Mouse (Mus musculus): ENCODE results near the gene Dnaja4.
A peak's percentile ranks its signal among the peaks of the same experiment; 100 is the strongest.
"Not testable (repeated sequence)": the region's sequence is repeated elsewhere in the genome, so short reads cannot be mapped to it uniquely, and the experiment has no call there.

Gene Dnaja4

DNA sequence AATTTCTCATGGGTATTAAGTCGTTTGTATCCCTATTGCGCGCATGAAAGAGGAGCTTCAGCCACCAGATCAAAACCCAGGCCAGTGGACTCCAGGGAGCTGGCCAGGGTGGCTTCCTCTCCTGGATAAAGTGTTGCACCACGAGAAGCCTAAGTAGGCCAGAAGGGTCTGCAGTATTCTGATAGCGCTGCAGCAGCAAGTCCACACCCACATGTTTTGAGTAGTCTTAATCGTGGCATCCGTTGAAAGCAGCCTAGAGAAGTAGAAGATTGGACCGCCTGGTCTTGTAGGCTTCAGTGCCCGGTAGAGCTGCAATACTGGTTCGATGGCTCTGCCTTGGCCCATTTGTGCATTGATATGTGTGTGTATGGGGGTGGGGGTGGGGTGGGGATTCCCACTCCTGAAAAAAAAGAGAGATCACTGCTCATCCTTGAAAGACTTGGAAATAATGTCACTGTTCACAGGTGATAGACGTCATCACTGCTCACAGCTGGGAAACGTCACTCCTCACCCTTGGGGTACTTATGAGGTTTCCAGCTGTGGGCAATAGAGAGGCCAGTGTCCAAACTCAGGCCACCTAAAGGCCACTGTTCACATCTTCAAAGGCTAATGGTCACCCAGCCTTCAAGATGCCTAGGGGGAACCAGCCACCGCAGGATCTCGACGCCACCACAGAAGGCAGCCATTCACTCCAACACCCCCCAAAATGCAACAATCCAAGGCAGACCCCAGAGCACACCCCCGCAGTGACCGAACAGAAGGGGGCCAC, at the start of gene Dnaja4:
TSS of gene Dnaja4 (plus strand) at position 556 of the 769 bp plus-strand sequence.
- no peak for DNase-seq (ENCODE audit: low spot score)

DNA sequence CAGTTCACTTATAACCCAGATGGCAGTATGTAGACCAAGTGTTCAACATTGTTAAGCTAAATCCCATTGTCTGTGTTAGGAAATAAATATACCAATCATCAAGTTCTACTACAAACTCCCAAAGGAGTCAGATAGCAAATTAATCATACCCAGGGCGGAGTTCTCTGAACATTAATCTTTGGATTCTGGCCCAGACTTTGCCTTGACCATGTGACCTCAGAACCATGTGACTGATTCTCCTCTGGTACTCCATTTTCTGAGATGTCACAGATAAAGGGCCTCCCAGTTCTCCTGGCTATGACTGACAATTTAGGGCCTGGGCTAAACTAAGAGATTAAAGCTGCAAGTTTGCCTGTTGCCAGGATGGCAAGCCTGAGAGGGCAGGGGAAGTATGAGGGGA, 49.3 kb upstream of the Dnaja4 start:
- no peak for DNase-seq (ENCODE audit: low spot score)

DNA sequence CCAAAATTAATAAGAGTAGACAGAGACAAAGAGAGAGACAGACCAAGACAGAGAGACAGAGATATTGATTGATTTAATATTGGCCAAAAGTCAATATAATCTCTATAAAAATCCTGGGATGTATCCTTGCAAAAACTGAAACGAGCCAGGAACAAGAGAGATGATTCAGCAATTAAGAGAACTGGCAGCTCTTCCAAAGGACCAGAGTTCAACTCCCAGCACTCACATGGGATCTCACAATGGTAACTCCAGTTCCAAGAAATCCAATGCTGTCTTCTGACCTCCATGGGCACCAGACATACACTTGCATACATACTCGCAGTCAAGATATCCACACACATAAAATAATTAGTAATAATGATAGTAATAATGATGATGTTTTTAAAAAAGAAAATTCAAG, 45.9 kb upstream of the Dnaja4 start:
- no peak for DNase-seq (ENCODE audit: low spot score)

DNA sequence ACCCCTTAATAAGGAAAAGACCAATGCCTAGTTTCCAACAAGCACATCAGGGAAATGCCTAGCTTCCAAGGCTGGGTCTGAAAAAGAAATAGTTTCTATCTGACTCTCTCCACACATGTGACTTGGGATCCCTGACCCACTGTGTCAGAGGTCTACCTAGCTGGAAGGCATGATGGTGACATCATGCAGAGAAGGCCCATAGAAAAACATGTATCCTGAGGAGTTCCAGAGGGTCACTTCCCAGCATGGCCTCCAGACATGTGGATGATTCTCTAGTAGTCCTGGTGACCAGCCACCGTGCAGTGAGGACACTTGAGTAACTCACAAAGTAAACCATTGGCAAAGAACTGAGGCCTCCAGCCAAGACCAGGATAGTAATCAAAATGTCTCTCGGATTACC, 42.8 kb upstream of the Dnaja4 start:
- no peak for DNase-seq (ENCODE audit: low spot score)

DNA sequence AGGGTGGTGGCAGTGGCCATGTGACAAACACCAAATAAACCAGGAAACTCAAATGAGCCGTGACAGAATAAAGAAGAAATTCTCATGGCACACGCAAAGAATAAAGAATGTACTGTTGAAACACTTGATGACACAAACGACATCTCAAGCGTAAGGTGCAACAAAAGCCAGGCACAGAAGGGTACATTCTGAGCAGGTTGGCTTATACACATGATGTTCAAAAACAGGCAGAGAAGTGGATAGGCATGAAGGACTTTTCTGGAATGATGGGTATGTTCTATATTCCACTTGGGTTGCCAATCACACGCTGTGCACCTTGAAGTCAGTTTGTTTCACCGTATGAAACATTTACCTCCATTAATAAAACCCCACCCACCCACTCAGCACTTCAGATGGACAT, 42.3 kb upstream of the Dnaja4 start:
- no peak for DNase-seq (ENCODE audit: low spot score)

DNA sequence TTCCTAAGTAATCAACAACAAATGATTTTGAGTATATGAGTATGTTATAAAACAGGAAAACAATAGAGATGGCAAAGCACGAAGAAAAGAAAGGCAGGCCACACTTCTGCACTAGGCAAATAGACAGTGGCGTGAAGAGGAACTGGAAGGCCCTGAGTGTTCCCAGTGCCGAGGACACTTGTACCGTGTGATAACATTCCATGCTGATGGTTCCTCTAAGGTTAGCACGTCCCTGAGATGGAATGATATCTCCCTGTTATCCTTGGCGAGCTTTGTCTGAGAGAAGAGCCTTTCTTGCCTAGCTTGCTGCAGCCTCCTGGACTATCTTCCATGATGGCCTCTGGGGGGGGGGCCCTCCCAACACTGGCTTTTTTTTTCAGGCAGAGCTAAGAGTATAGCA, 39.9 kb upstream of the Dnaja4 start:
- no peak for DNase-seq (ENCODE audit: low spot score)

DNA sequence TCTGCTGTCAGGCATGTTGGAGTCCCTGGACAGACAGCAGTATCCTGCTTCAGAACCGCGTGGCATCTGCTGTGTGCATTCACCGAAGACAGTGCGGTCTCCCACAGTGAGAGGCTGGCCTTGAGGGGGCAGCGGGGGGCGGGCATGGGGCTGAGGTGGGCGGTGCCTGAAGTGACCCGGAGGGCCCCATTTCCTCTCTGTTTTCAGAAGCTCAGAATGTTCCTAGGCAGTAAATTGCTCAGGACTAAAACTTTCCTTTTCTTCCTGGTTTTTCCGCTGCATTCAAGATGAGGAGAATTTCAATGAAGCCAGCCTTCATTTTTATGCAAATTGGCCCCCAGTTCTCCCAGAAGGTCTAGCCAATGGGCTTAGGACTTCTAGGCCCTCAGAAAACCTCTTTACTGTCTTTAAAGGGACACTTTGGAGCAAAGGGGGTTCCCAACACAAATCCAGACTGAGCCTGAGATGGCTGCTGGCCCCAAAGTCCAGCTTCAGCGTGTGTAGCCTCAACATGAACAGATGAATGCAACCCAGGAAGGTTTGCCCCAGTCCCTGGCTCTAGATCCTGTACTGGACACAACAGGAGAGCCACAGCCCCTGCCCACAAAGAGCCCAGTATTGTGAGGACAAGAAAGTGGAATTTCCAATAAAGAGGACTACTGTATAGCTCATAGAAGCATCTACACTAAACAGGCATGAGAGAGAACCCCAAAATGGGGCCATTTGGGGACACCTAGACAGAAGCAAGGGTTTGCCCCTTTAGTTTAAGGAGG, 36.9 kb upstream of the Dnaja4 start, which contains the start of gene Acsbg1:
TSS of gene Acsbg1 (minus strand) at position 266 of the 773 bp plus-strand sequence.
- DNase-seq (ENCODE audit: low spot score), result peak; percentile 38

DNA sequence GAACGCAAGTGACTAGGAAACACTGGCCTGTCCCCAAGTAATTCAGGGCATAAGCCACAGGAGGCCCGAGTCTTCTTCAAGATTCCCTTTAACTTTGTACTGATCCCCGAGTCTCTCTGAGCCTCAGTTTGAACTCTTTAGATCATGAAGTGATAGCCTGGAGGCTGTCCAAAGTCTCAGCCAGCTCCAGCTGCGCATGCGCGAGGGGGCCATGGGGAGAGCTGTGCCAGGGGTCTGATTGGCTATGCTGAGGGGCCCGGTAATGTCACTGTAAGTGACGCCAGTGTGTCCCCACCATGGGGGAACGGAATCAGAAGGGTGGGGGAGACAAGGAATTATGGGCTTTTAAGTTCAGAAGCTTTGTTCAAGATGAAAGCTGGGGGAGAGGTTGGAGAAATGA, 34.3 kb upstream of the Dnaja4 start:
- no peak for DNase-seq (ENCODE audit: low spot score)

DNA sequence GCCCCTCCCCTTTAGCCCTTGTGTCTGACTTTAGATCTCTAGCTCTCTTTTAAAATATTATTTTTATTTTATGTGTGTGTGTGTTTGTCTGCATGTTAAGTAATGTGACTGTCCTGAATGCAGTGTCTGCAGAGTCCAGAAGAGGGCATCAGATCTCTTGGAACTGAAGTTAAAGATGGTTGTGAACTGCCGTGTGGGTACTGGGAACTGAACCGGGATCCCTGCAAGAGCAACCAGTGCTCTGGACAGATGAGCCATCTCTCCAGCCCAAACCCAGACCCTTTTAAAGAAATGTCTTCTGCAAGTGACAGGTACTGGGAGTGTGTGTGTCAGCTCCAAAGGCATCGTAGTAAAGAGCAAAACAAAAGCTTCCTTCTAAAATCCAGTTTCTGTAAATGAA, 32.6 kb upstream of the Dnaja4 start:
- no peak for DNase-seq (ENCODE audit: low spot score)

DNA sequence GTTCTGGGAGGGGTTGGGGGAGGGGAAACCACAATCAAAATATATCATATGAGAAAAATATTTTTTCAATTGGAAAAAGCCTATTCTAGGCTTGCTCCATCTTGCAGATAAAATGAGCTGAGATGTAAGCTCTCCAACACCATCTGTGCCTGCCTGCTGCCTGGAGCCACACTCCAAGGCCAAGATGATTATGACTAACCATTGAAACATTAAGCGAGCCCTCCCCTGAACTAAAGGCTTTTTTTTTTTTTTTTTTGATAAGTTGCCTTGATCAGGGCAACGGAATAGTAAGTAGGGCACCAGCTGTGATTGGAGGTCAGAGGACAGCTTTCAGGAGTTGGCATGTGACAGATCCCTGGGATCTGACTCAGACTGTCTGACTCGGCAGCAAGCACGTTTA, 30.2 kb upstream of the Dnaja4 start:
- DNase-seq (ENCODE audit: low spot score), result no peak

DNA sequence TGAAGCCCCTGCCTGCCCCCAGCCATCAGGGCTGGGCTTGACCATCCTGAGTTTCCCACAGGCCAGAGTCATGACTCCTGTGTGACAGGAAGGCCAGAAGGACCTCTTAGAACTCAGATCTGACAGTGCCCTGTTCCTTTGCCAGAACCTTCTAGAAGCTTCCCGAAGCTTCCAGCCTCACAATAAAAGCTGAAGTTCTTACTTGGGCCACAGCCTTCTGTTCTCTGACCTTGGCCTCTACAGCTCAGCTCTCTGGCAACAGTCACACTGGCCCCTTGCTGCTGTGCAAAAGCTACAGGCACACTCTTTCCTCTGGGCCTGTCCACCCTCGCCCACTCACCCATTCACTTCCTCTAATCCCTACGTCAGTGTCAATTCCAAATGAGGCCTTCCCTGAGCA, 26.7 kb upstream of the Dnaja4 start:
- DNase-seq (ENCODE audit: low spot score), result no peak

DNA sequence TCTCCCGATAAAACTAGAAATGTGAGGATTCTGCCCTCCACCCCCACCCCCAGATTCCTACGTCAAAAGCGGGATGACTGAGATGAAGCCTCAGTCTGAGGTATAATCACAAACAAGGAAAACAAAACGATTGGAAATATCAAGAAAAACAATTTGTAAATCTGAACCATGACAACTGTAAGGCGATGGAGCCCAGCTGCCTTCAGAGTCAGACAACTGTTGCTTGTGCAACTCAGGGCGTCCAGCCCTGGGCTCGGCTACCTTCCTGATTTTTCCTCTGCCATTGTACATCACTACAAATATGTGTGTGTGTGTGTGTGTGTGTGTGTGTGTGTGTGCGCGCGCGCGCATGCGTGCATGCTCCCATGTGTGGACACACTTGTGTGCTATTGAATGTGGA, 24.8 kb upstream of the Dnaja4 start:
- DNase-seq (ENCODE audit: low spot score), result no peak

DNA sequence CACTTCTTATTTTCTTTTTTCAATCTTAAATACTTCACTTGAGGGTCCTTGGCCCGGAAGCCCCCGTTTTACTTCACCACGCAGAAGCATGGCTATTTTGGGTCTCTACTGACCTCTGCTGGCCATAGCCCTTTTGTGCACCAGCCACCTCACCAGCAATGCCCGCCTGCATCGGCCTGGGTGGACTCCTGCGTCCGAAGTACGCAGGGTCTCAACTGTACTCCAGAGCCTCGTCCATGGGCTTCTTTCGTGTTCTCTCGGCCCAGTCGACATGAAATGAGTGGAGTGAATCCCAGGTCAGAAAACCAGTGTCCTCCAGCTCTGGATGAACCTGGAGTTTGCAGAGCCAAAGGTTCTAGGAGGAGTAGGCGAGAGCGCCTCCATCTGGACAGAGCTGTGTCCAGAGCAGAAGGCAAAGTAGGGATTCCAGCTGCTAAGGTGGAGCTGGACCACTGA, 22.1 kb upstream of the Dnaja4 start:
- peak; percentile 91 for DNase-seq (ENCODE audit: low spot score)

DNA sequence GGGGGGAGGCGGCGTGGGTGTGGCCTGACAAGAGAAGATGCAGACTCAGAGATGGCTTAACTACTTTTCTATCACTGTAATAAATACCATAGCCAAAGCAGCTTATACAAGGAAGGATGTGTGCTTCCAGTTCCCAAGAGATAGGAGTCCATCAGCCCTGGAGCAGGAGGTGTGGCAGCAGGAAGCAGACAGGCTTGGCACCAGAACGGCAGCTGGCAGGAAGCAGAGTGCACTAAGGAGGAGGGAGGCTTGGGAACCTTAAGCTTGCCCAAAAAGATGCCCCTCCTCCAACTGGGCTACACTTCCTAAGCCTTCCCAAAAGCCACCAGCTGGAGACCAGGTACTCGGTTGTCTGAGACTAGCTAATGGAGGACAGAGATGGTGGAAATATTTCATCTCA, 15.8 kb upstream of the Dnaja4 start:
- no peak for DNase-seq (ENCODE audit: low spot score)

DNA sequence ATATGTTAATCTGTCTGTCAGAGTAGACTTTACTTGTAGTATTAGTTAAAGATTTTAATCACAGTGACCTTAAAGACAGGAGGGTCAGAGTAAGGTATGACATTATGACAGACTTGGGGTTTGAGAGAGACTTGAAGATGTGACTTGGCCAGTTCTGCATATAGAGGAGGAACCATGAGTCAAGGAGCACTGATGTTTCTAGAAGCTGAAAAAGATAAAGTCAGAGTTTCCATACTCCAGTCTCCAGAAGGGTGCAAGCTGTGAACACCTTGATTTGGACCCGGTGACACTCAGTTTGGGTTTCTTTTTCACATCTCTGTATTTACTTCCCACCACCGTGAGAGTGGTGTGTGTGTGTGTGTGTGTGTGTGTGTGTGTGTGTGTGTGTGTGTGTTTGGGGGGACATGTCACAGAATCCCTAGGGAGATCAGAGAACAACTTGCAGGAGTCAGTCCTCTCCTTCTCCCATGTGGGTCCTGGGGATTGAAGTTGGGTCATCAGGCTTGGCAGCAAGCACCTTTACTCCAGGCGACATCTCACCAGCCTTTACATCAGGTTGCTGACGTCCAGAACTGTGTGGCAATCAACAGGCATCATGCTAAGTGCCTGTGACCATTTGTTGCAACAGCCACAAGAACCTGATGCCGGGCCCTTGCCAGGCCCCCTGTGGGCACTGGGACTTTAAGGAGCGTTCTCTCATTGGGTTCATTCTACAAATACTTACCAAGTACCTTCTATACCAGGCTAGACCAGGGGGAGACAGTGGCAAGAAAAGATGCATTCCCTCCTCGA, 14.7 kb upstream of the Dnaja4 start:
- DNase-seq (ENCODE audit: low spot score), result no peak

DNA sequence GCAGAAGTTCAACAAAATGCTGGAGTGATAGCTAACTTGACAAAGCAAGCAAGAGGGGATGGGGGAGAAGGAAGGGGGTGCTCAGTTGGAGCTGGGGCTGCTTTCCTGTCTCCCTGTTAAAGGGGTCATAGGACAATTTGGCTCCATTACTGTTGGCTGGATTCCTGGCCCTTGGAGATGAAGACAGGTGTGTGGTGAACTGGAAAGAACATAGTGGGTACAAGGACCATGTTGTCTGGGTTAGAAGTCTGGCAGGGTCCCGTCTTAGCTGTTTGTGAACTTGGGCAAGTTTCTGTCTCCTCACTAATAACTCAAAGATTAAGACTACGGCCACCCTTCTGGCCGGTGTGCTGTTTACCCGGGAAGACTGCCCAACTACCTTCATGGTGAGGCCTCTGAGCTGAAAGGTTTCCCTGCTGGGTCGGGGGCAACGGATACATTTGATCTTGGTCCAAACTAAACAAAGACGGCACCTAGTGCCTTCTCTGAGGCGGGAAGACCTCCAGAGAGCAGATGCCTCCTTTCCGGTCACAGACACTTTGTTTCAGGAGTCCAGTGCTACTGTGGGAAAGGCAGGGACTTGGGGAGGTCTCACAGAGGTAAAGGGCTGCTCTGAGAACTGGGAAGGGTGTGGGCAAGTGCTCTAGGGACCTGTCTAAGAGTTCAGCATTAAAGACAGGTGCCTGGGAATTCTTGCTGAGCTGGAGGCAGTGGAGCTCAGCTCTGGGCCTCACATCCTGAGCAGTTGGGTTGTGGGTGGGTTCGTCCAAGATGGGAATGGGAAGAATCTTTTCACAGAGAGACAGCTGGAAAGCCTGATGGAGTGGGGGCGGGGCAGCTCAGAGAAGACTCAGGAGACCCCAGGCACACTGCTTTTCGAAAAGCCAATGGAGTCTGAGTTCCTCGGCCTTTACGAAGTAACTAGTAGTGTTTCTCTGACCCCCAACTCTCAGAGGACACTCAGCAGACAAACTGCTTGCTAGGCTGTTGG, 11.1 kb upstream of the Dnaja4 start:
- no peak for DNase-seq (ENCODE audit: low spot score)

DNA sequence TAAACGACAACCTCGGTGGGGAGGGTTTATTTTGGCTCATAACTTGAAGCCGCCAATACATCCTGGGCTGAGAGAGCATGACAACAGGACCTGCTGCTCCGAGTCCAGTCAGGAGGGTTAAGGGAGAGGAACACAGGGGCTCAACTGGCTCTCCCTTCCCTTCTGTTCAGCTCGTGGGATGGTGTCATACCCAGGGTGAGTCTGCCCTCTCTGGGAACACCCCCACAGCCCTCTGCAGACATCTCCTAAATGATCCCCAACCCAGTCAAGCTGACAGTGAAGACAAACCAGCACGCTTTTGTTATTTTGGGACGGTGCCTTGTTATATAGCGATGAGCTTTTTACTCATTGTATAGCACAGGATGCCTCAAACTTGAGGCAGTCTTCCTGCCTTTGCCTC, 9.2 kb upstream of the Dnaja4 start:
- no peak for DNase-seq (ENCODE audit: low spot score)

DNA sequence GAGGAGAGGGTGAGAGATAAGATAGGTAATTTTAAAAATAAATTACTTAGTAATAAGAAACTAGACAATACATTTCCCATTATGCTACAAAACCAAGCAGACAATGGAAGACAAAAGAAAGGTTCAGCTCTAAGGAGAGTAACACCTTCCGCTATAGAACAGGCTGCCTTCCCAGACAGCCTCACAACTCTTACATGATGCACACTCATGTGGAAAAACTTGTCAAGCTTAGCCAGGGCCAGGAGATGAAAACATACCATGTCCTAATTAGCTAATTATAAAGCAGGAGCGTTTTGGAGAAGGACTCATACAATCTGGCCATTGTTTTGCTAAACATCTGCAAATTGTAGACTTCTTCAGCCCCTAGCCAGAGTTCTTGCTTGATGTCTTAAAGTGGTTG, 8.0 kb upstream of the Dnaja4 start:
- not testable (repeated sequence) for DNase-seq (ENCODE audit: low spot score)

DNA sequence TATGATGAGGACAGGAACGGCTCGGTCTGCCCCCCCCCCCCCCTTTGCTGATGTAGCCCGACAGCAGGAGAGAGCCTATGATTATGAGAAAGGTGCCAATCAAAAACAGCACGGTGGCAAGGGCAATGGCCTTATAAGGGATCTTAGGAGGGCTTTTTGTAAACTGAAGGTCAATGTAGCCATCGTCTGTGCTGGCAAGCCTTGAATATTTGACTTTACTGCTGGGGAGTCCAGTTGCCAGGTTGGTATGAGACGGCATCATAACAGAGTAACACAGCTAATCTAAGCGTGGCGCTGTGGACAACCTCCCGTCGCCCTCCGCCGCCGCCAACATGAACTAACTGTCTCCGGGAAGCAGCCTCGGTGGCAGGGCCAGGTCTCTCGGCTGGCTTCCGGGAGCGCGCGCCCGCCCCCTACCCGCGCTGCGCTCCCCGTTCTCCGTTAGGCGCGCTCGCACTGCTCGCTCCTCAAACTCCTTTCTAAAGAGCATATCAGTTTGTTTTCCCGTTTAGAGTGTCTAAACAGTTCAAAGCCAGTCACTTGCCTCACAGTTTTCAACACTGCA, 7.3 kb upstream of the Dnaja4 start:
- DNase-seq (ENCODE audit: low spot score), result peak; percentile 47

DNA sequence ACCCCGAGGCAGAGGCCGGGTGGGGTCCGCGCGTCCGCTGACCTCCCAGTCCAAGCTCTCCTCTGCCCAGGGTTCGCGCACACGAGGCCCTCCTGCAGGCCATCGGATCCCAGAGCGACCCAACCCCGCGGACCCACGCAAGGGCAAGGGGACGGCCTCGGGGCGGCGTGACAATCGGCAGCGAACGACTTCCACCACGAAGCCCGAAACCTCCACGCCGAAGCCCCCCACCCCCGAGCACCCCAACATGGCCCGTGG, 343 bp downstream of the Dnaja4 start:
- no peak for DNase-seq (ENCODE audit: low spot score)
